Mouse (Mus musculus) cerebellum, adult 18-20 months (tissue): ENCODE data around the gene Zfp352.
"Not testable (repeated sequence)": the region's sequence is repeated elsewhere in the genome, so short reads cannot be mapped to it uniquely, and the experiment has no call there.

ENCODE experiments used
- DNase-seq, 2 experiments: peaks; one replicate each; pipeline ENCODE4 v3.0.0; 2021

Zfp352 gene

GRCm38 (mm10) chr4:90218520-90218919, at the start of gene Zfp352:
TSS of gene Zfp352 (plus strand) at chr4:90218820.
- no peak for DNase-seq

DNA sequence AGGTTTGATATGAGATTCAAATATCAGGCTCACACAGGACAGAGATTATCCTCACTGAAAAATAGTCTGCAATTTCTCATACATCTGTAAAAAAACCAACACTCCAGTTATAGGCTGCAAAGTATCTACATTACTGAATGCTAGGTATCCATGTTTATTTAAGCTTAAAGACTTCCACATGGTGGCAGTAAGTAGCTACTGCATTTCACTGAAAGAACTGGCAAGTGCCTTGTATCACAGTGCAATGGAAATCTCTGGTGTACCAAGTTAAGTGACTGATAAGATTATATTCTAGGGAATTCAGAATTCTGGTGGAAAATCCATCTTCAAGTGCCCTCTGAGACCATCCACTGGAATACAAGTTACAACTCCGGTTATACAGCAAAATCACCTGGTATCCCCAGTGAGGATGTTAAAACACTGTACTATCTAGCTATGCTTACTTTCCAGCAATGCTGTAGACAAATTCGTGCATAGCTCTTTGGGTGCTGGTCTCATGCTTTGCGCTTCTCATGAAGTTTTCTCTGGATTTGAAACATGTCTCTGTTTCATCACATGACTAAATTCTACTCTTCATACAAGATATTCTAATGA, 47.6 kb upstream of the Zfp352 start:
- DNase-seq, result no peak

GRCm38 (mm10) chr4:90174036-90174435, 44.6 kb upstream of the Zfp352 start:
- no peak for DNase-seq

- no peak for DNase-seq
These were observed 15.2 kb upstream of the Zfp352 start for GRCm38 (mm10) chr4:90203421-90203820.

- DNase-seq, result no peak
These were observed 7.1 kb upstream of the Zfp352 start for GRCm38 (mm10) chr4:90211475-90211874.

GRCm38 (mm10) chr4:90212076-90212475, 6.5 kb upstream of the Zfp352 start:
- no peak for DNase-seq

DNA sequence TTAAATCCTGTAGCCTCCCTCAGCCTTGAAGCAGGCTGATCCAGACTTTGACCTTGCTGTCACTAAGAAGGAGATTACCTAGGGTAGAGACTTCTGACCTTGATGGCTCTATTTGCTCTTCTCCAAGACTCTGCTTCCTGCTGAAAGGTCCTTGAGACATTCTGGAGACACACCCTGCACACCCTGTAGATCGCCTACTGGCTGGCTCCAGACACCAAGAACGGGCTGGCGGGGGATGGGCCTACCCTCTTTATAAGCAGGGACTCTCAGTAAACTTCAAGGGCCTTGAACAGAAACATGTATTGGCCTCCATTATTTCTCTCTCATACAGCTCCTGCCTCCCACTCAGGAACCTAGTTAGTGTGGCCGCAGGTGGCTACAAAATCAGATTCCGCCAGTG, 17.0 kb downstream of the Zfp352 start:
- DNase-seq, result not testable (repeated sequence)

- DNase-seq, result no peak
These were observed 51.2 kb downstream of the Zfp352 start for GRCm38 (mm10) chr4:90269781-90270180.
